Mouse (Mus musculus): ENCODE results near the gene Gm17482.

DNA sequence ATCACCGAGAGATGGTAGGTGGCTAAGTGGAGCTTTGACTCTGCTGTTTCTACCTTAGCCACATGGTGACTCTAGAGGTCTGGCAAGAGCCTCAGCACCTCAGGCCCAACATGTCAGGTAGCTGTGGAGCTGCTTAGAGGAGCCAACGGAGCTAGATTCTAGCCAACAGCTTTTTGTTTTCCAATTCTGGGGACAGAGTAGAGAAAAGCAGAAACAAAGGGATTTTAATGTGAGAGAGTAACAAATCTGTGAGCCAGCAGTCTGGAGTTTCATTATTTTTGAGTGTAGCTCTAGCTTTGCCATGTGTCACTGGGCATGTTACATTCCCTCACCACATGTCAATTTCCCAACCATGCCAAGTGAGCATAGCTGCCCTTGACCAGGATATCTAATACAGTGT lies 17.1 kb downstream of the Gm17482 start:
- no peak for TF ChIP-seq CTCF (IDR thresholded peaks at IDR 0.05; ENCODE audit: low read depth, low read length)
- TF ChIP-seq POLR2A (IDR thresholded peaks at IDR 0.05; ENCODE audit: insufficient read depth, low read length): no peak
